Mouse (Mus musculus) frontal cortex, postnatal 36 days (tissue): ENCODE measurements around the gene Ripk4.
A peak's percentile ranks its signal among the peaks of the same experiment; 100 is the strongest.

Experiments used
- DNase-seq, 2 experiments: peaks; one replicate each; pipeline ENCODE4 v3.0.0; 2022; ENCODE audit warnings: low spot score in 2 of 2

Gene Ripk4

GRCm38 (mm10) chr16:97734760-97735322 lies 28.7 kb downstream of the Ripk4 start:
- DNase-seq, result no peak

GRCm38 (mm10) chr16:97733599-97733998 lies 30.0 kb downstream of the Ripk4 start:
- no peak for DNase-seq

GRCm38 (mm10) chr16:97730321-97730720 lies 33.3 kb downstream of the Ripk4 start:
- no peak for DNase-seq

GRCm38 (mm10) chr16:97726436-97726835 lies 37.2 kb downstream of the Ripk4 start:
- DNase-seq, result no peak

GRCm38 (mm10) chr16:97720093-97720492 lies 43.5 kb downstream of the Ripk4 start:
- no peak for DNase-seq

GRCm38 (mm10) chr16:97719392-97719983 lies 44.1 kb downstream of the Ripk4 start:
- DNase-seq, result no peak

GRCm38 (mm10) chr16:97716567-97716966 lies 47.0 kb downstream of the Ripk4 start:
- no peak for DNase-seq

- no peak for DNase-seq
Measured at GRCm38 (mm10) chr16:97712129-97712528, 51.5 kb downstream of the Ripk4 start.

GRCm38 (mm10) chr16:97701871-97702270 lies 61.7 kb downstream of the Ripk4 start:
- DNase-seq, result peak in 1 of 2 experiments; percentile 4

- DNase-seq, result no peak
Measured at GRCm38 (mm10) chr16:97697769-97698168, 65.8 kb downstream of the Ripk4 start.

- DNase-seq, result no peak
Measured at GRCm38 (mm10) chr16:97695709-97696108, 67.9 kb downstream of the Ripk4 start.
